Mouse (Mus musculus): Measurements from ENCODE around the gene Rptor.

DNA sequence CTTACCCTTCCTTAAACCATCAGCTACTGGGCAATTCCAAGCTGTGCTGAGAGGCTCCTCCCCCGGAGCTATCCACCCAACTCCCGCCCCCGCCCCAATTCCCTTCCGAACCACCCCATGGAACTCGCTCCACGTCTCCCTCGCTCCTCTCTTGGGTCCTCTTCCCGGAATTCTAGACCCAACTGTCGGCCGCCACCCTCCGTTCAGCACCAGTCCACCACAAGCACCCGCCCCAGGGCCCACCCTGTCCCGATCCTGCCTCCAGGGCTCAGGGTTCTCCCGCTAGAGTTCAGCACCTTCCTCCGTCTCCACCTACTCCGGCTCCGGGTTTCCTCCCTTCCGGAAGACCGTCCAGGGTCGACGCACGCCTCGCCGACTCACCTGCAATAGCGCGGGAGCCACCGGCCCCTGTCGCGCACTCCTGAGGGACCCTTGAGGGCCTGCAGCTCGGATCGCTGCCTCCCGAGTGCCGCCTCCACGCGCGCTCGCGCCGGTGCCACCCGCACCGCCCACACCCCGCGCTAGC is 339.6 kb downstream of the Rptor start:
- TF ChIP-seq POLR2A (IDR thresholded peaks at IDR 0.05; ENCODE audit: control insufficient read depth in 1 of 2, insufficient read depth in 1 of 2, low read depth in 1 of 2, low read length in 2 of 2, poor library complexity in 1 of 2) (peak in 1 of 2 experiments; percentile 59; a peak in 2 of 4 replicates), ZNF384 (IDR thresholded peaks at IDR 0.05; ENCODE audit: low read depth, low read length) (no peak), POLR2AphosphoS5 (IDR thresholded peaks at IDR 0.05; ENCODE audit: borderline replicate concordance, low read depth, low read length) (no peak), TCF12 (IDR thresholded peaks at IDR 0.05; ENCODE audit: low read depth, low read length) (0 out of 2 replicates have a peak, but pooled peaks have one; percentile 9), POLR2AphosphoS2 (IDR thresholded peaks at IDR 0.05; ENCODE audit: low read length) (no peak), CTCF (IDR thresholded peaks at IDR 0.05 in 2 of 3, conservative IDR thresholded peaks at IDR 0.05 in 1 of 3; ENCODE audit: control insufficient read depth in 1 of 3, insufficient read depth in 1 of 3, low read depth in 2 of 3, low read length in 3 of 3, poor library complexity in 1 of 3, severe bottlenecking in 1 of 3) (no peak), ELF1 (IDR thresholded peaks at IDR 0.05; ENCODE audit: low read depth, low read length) (peak; percentile 41; the same call in 1 of the 2 replicates)

Data from MEL (cell line).